Mouse (Mus musculus) cerebral cortex, adult 2 months (tissue): ENCODE data around the gene Trmt10a.

ENCODE experiments used
- WGBS: fragments of 180-500 bp; shearing (Covaris S2); methylation state at CpG from one replicate; pipeline ENCODE4 v1.1.7; 2018; 5-methylcytosine and 5-hydroxymethylcytosine counted together

Gene Trmt10a

DNA sequence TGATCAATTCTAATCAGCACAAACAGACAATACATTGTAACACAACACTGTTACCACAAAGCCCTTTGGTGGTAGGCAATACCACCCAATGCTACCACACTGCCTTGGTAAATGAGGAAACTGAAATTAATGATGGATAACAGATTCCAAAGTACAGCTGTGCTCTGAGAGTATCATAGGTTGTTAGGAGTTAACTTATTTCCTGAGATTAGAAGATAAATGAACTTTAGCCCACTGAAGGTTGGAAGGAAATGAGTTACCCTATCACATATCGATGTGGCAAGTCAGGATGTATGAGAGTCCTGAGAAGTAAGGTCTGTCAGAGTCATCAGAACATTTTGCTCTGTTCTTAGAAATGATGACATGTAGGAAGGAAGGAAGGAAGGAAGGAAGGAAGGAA, 8.7 kb upstream of the Trmt10a start:
- WGBS, result 84% methylated on average over 1 of the region's 1 CpGs

GRCm38 (mm10) chr3:138138146-138138545, 5.1 kb upstream of the Trmt10a start:
- WGBS, result 96% methylated on average over 13 of the region's 13 CpGs

GRCm38 (mm10) chr3:138139663-138140062, 3.6 kb upstream of the Trmt10a start:
- WGBS, result 87% methylated on average over 6 of the region's 6 CpGs

DNA sequence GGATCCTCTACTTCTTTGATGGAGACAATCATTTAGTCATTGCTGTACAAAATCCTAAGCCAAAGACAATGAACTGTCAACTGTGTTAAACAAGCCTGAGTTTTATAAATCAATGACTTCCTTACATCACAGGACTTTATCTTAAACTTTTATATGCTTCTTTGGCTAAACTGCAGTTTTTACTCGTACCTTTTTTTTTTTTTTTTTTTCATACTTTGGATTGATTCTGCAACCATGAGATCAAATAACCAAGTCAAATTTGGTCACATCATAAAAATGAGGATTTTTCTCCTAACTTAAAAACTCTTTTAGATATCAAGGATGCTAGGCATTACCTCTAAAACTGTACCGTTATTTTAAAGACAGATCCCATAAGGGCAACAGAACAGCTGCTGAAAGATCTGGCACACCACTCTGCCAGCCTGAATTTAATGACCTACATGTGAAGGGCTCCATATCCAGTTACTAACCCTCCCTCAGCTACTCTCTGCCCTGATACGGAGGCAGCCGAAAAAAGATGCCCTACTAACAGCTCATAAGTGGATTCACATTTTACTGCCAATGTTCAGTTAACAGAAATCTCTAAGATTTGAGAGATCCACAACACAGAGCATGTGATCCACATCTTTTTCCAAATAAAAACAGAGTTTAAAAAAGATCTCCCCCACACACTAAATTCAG, 1.1 kb upstream of the Trmt10a start:
- 29% methylated on average over 4 of the region's 4 CpGs for WGBS

GRCm38 (mm10) chr3:138142733-138143314, 424 bp upstream of the Trmt10a start:
- 2% methylated on average over 12 of the region's 12 CpGs for WGBS

- under 1% methylated on average over 18 of the region's 18 CpGs for WGBS
These were observed 903 bp downstream of the Trmt10a start for GRCm38 (mm10) chr3:138144060-138144641.

DNA sequence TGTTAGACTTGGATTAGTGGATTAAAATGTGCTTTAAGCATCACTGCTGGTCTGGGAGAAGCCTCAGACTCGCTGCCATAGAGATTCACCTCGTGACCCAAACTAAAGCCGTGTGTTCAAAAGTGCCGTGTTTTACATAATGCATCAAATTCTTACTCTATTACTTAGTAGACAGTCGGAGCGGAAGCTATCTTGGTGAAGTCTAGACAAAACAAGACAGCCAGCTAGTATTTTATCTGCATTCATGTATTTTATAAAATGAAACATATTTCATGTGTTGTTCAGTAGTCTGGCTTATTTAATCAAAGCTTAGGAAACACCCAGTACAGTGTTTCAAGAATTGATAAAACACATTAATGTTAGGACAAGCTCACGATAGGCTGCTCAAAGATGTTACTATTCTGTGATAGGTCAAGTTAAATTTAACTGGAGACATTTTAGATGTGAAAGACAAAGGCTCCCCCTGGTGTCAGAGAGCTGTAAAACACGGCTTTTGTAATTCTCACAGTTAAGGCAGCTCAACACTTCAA, 1.5 kb downstream of the Trmt10a start, which contains the start of gene Mttp:
Gene Mttp (minus strand): TSS at position 327 of the 530 bp plus-strand sequence.
- under 1% methylated on average over 8 of the region's 8 CpGs for WGBS

- WGBS, result 90% methylated on average over 2 of the region's 2 CpGs
These were observed 5.6 kb downstream of the Trmt10a start for GRCm38 (mm10) chr3:138148811-138149210.

DNA sequence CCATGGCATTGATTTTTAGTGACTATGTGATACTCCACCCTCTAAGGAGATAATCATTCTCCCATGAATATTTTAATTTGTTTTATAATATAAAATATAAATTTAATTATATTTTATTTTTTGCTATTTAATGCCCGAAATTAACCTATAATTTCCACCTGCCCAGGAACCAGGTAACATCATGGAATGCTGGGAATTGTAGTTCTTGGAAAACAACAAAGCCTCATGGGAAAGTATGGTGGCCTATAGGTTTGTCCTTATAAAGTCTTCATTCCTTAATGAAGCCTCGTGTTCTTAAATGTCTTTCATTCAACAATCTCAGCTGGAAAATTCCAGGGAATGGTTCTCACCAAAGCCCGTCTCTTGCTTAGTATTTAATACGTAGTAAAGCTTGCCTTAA, 11.8 kb downstream of the Trmt10a start:
- 95% methylated on average over 4 of the region's 4 CpGs for WGBS

- 74% methylated on average over 10 of the region's 10 CpGs for WGBS
These were observed 13.4 kb downstream of the Trmt10a start for GRCm38 (mm10) chr3:138156651-138157050.

DNA sequence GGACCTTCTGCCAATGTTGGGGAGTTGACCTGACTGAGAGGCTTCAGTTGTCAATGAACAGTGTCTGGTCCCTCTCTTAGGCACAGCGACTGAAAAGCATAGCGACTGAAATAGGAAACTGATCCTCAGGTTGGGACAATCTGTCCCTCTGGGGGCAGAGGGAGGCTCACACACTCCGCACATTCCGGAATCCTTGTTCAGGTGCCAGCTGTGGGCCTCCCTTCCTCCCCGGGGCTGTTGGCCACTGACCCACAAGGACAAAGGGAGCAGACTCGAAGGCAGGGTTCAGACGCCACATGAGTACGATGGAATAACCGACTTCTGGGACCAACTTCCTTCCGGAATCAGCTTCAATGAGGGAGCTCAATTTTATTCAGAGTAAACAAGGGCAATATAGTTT, 18.4 kb downstream of the Trmt10a start:
- 81% methylated on average over 10 of the region's 10 CpGs for WGBS

- WGBS, result 55% methylated on average over 4 of the region's 4 CpGs
These were observed 19.4 kb downstream of the Trmt10a start for GRCm38 (mm10) chr3:138162553-138163183.

DNA sequence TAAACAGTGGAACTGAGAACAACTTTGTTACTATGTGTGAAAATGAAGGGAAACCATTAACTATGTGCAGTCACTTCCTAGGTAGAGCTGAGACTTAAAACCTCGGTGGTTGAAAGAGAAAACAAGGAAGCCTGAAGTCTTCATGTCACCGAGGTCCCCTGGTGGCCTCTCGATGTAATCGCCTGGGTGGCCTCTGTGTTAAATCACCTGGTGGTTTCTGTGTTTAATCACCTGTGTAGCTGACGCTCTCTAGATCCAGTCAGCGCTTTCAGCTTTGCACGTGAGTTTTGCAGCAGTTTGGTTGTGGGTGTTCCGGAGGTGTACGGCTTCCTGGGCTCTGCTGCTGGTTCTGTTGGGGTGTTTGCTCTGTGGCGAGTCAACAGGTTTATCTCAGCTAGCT, 30.0 kb downstream of the Trmt10a start:
- 72% methylated on average over 10 of the region's 10 CpGs for WGBS

- WGBS, result 94% methylated on average over 6 of the region's 6 CpGs
These were observed 32.3 kb downstream of the Trmt10a start for GRCm38 (mm10) chr3:138175551-138175950.

GRCm38 (mm10) chr3:138182019-138182418, 38.8 kb downstream of the Trmt10a start:
- WGBS, result 84% methylated on average over 2 of the region's 2 CpGs

- WGBS, result 73% methylated on average over 7 of the region's 7 CpGs
These were observed 40.1 kb downstream of the Trmt10a start for GRCm38 (mm10) chr3:138183371-138183770.

DNA sequence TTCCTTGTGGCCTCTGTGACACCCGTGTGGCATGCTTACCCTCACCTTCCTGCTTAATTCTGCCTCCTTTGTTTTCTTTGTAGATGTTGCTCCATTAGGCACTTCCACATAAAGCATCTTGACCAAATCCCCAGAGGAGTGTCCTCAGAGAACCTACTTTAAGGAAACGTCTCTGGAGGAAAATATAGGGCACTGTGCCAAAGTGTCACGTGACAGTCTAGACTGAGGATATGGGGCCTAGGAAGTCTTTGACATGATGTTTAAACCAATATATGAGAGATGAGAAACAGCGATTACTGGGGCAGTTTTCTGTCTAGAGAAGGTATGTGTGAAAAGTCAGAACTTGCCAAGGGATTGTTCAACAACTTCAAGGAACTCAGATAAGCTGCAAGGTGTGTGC, 42.0 kb downstream of the Trmt10a start:
- 55% methylated on average over 4 of the region's 4 CpGs for WGBS

GRCm38 (mm10) chr3:138185995-138186930, 43.0 kb downstream of the Trmt10a start:
- 92% methylated on average over 26 of the region's 26 CpGs for WGBS

DNA sequence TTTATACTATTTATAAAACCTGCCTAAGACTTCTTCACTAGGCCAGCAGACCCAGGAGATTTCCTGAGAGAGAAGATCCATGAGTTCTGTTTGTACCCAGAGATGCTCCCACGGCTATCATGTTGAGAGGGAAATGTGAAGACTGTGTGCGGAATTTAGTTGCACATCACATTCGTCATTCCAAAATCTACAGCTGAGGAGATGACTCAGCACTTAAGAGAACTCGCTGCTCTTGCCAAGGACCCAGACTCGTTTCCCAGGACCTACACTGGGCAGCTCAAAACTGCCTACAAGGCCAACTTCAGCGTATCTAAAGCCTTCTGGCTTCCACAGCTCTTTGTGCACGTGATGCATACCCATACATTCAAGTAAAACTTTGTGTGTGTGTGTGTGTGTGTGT, 49.0 kb downstream of the Trmt10a start:
- 53% methylated on average over 7 of the region's 7 CpGs for WGBS

GRCm38 (mm10) chr3:138193683-138194302, 50.5 kb downstream of the Trmt10a start, which contains the start of gene 4930579F01Rik:
4930579F01Rik (minus strand) TSS chr3:138193825.
- WGBS, result 86% methylated on average over 15 of the region's 15 CpGs

GRCm38 (mm10) chr3:138197093-138197492, 53.8 kb downstream of the Trmt10a start:
- WGBS, result 90% methylated on average over 14 of the region's 14 CpGs
